Mouse (Mus musculus) monocyte, adult 59 days (primary cell): ENCODE measurements around the gene Ninj2. TPM values are rescaled to one million over a fixed set of nuclear protein-coding genes. Genes with fewer than 3 reads are reported as not detected.

ENCODE experiments used
- total RNA-seq, 2 experiments: library from RNA; stranded (reverse); gene quantifications; one replicate each; pipeline ENCODE4 v1.2.4; 2023

Gene Ninj2
- not detected for total RNA-seq

DNA sequence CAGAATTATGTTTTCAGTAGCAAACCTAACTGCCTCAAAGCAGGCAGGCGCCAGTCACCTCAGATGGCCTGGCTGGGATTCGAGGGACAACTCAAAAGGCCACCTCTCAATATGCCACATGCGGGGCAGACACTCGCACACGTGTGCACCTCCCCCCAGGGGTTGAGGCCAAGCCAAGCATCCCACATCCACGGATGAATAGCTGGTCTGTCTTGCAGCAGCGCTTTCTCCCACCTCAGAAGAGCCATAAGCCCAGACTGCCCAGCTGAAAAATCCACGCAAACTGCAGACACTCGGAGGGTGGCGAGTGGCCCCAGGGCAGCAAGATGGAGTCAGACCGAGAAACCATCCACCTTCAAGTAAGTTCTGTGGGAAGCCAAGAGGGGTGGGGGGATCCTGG lies at the start of gene Ninj2:
Gene Ninj2, plus strand, starts transcription at position 251 of the 400 bp plus-strand sequence.

Other genes starting within 250 kb of the Ninj2 start
- 1 to 10 TPM; 3.9 to 5.9 TPM for gene Erc1, start 245.2 kb upstream of the Ninj2 start, total RNA-seq
- gene Rad52, start 190.7 kb upstream of the Ninj2 start, total RNA-seq: 10 to 100 TPM; 15.6 to 19.3 TPM
- 100 to 1,000 TPM; 227 to 246 TPM for gene Wnk1, start 54.7 kb upstream of the Ninj2 start, total RNA-seq
- not detected for gene D330020A13Rik, start 201.0 kb downstream of the Ninj2 start, total RNA-seq
- gene B4galnt3, start 201.2 kb downstream of the Ninj2 start, total RNA-seq: not detected